19 mouse cellular contexts compared by ENCODE assay signal in the genomic region with DNA sequence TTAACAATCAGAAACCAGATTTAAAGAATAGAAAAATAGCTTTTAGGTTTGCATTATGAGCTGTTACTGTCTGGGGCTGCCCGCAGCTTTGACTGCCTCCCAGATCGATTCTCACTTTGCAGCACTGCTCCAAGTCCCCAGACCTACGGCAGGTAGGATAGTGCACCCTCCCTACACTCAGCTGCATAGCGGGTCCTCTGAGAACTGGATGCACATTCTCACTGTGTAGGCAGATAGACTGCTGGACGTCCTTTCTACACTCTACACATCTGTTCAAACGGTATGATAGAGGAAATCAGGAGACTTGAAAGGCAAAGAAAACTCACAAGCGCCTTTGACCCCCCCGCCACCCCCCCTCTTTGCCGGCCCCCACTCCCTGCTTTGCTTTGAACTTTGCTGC. TPM values are rescaled to one million over a fixed set of nuclear protein-coding genes. Genes with fewer than 3 reads are reported as not detected.
"Had no signal": no experiment of that assay in that cellular context is flagged by ENCODE, and none has a peak within 500 bp of the region (broad histone marks: within the 10 kb centered on the region; RNA-seq: fewer than 3 reads in every experiment).

No protein-coding gene starts in this region.

- H3K27ac ChIP-seq: limb, embryonic 12.5 days; limb, embryonic 15.5 days; liver, embryonic 14.5 days; macrophage; midbrain, embryonic 12.5 days; neural tube, embryonic 12.5 days; stomach, embryonic 15.5 days had no signal

- H3K9me3 ChIP-seq: limb, embryonic 12.5 days; limb, embryonic 15.5 days; midbrain, embryonic 12.5 days; neural tube, embryonic 12.5 days; stomach, embryonic 15.5 days had no signal

- H3K4me2 ChIP-seq: limb, embryonic 12.5 days; limb, embryonic 15.5 days; liver, embryonic 11.5 days; midbrain, embryonic 12.5 days; stomach, embryonic 15.5 days had no signal

- ATAC-seq: intestine, embryonic 16.5 days; liver, postnatal 0 days had no signal

- H3K27me3 ChIP-seq: limb, embryonic 12.5 days; limb, embryonic 15.5 days; midbrain, embryonic 12.5 days; neural tube, embryonic 12.5 days; stomach, embryonic 15.5 days had no signal

- H3K4me3 ChIP-seq: limb, embryonic 12.5 days; limb, embryonic 15.5 days; midbrain, embryonic 12.5 days; neural tube, embryonic 12.5 days; stomach, embryonic 15.5 days had no signal

- H3K9ac ChIP-seq: limb, embryonic 12.5 days; limb, embryonic 15.5 days; liver, embryonic 14.5 days; liver, postnatal 0 days; midbrain, embryonic 12.5 days; neural tube, embryonic 12.5 days; stomach, embryonic 15.5 days had no signal

- DNase-seq: kidney, adult 18-20 months; kidney, adult 9 months; kidney, postnatal 14 days; kidney, postnatal 4 days; left cerebral cortex, postnatal 4 days; liver, postnatal 0 days; right cerebral cortex, adult 18-20 months; right cerebral cortex, postnatal 25 days; spleen, adult 18-20 months; thymus, postnatal 25 days had no signal

- H3K36me3 ChIP-seq: limb, embryonic 12.5 days; limb, embryonic 15.5 days; midbrain, embryonic 12.5 days; neural tube, embryonic 12.5 days; stomach, embryonic 15.5 days had no signal

RNA-seq across cellular contexts. Expression of a gene that starts 42.7 kb away (rescaled TPM):
- polyA plus RNA-seq: liver, embryonic 11.5 days; liver, embryonic 14.5 days; liver, postnatal 0 days; macrophage had no signal
